Mouse (Mus musculus): ENCODE measurements around the gene Trim15.
A peak's percentile ranks its signal among the peaks of the same experiment; 100 is the strongest.
"Not testable (repeated sequence)": the region's sequence is repeated elsewhere in the genome, so short reads cannot be mapped to it uniquely, and the experiment has no call there.

The Trim15 gene

GRCm38 (mm10) chr17:36866719-36867527 is at the start of gene Trim15:
Gene Trim15 (minus strand): TSS chr17:36867210.
- peak; percentile 8 for DNase-seq

GRCm38 (mm10) chr17:36915076-36915475 is 48.1 kb upstream of the Trim15 start:
- DNase-seq, result peak; percentile 68

GRCm38 (mm10) chr17:36914108-36914507 is 47.1 kb upstream of the Trim15 start:
- DNase-seq, result peak; percentile 75

- DNase-seq, result no peak
Observed at GRCm38 (mm10) chr17:36912031-36912430, 45.0 kb upstream of the Trim15 start.

- no peak for DNase-seq
Observed at GRCm38 (mm10) chr17:36909802-36910201, 42.8 kb upstream of the Trim15 start.

- no peak for DNase-seq
Observed at GRCm38 (mm10) chr17:36908235-36908634, 41.2 kb upstream of the Trim15 start.

- no peak for DNase-seq
Observed at GRCm38 (mm10) chr17:36903651-36904050, 36.6 kb upstream of the Trim15 start.

- DNase-seq, result no peak
Observed at GRCm38 (mm10) chr17:36900691-36901090, 33.7 kb upstream of the Trim15 start.

- DNase-seq, result no peak
Observed at GRCm38 (mm10) chr17:36900001-36900400, 33.0 kb upstream of the Trim15 start.

- no peak for DNase-seq
Observed at GRCm38 (mm10) chr17:36899376-36899775, 32.4 kb upstream of the Trim15 start.

GRCm38 (mm10) chr17:36897552-36898205 is 30.7 kb upstream of the Trim15 start, which contains the start of gene Trim31:
Gene Trim31 (plus strand): TSS chr17:36898118.
- no peak for DNase-seq

GRCm38 (mm10) chr17:36897065-36897464 is 30.1 kb upstream of the Trim15 start:
- no peak for DNase-seq

GRCm38 (mm10) chr17:36896583-36896982 is 29.6 kb upstream of the Trim15 start:
- peak; percentile 63 for DNase-seq

- DNase-seq, result no peak
Observed at GRCm38 (mm10) chr17:36893387-36893786, 26.4 kb upstream of the Trim15 start.

- peak; percentile 60 for DNase-seq
Observed at GRCm38 (mm10) chr17:36892362-36892761, 25.4 kb upstream of the Trim15 start.

GRCm38 (mm10) chr17:36891496-36891895 is 24.5 kb upstream of the Trim15 start:
- not testable (repeated sequence) for DNase-seq

- no peak for DNase-seq
Observed at GRCm38 (mm10) chr17:36890073-36890903, 23.3 kb upstream of the Trim15 start, which contains the start of gene Trim40. Gene Trim40 (minus strand): TSS chr17:36890123.

GRCm38 (mm10) chr17:36885132-36885790 is 18.3 kb upstream of the Trim15 start:
- no peak for DNase-seq

- no peak for DNase-seq
Observed at GRCm38 (mm10) chr17:36883350-36883749, 16.3 kb upstream of the Trim15 start.

- no peak for DNase-seq
Observed at GRCm38 (mm10) chr17:36874636-36875035, 7.6 kb upstream of the Trim15 start.

- no peak for DNase-seq
Observed at GRCm38 (mm10) chr17:36869955-36870810, 3.2 kb upstream of the Trim15 start.

Measured in retina, postnatal 1 day (tissue).